Mouse (Mus musculus) mouse trophoblast stem cell (cell line): ENCODE measurements around the gene Ahdc1.

Source experiments
- in situ Hi-C, 2 experiments: fragments of 300-500 bp; cut with MseI, MboI; formaldehyde crosslinking; loops; 2 replicates in 1 of 2; 3 replicates in 1 of 2; pipeline ENCODE4 v1.15.1; 2025

Gene Ahdc1

GRCm38 (mm10) chr4:133016677-133017415 is 5.8 kb downstream of the Ahdc1 start:
- in situ Hi-C loops, result no loop called here

- in situ Hi-C loops, result no loop called here
These were observed 6.7 kb downstream of the Ahdc1 start for GRCm38 (mm10) chr4:133017597-133018262.

- in situ Hi-C loops, result no loop called here
These were observed 7.3 kb downstream of the Ahdc1 start for GRCm38 (mm10) chr4:133018263-133018798.

- in situ Hi-C loops, result no loop called here
These were observed 9.7 kb downstream of the Ahdc1 start for GRCm38 (mm10) chr4:133020721-133021120.

GRCm38 (mm10) chr4:133021181-133021671 is 10.2 kb downstream of the Ahdc1 start:
- in situ Hi-C loops, result no loop called here

GRCm38 (mm10) chr4:133022217-133022616 is 11.2 kb downstream of the Ahdc1 start:
- in situ Hi-C loops, result no loop called here

GRCm38 (mm10) chr4:133022954-133023635 is 12.0 kb downstream of the Ahdc1 start:
- in situ Hi-C loops, result no loop called here

- in situ Hi-C loops, result no loop called here
These were observed 12.6 kb downstream of the Ahdc1 start for GRCm38 (mm10) chr4:133023636-133024035.

- in situ Hi-C loops, result no loop called here
These were observed 13.3 kb downstream of the Ahdc1 start for GRCm38 (mm10) chr4:133024404-133024803.

- in situ Hi-C loops, result no loop called here
These were observed 14.1 kb downstream of the Ahdc1 start for GRCm38 (mm10) chr4:133024969-133025685.

GRCm38 (mm10) chr4:133026272-133026671 is 15.2 kb downstream of the Ahdc1 start:
- in situ Hi-C loops, result no loop called here

GRCm38 (mm10) chr4:133026826-133027375 is 15.8 kb downstream of the Ahdc1 start:
- in situ Hi-C loops, result no loop called here

- in situ Hi-C loops, result no loop called here
These were observed 16.7 kb downstream of the Ahdc1 start for GRCm38 (mm10) chr4:133027721-133028120.

GRCm38 (mm10) chr4:133028193-133028592 is 17.1 kb downstream of the Ahdc1 start:
- in situ Hi-C loops, result no loop called here

- in situ Hi-C loops, result no loop called here
These were observed 17.8 kb downstream of the Ahdc1 start for GRCm38 (mm10) chr4:133028875-133029274.

- in situ Hi-C loops, result no loop called here
These were observed 21.5 kb downstream of the Ahdc1 start for GRCm38 (mm10) chr4:133032410-133033095.

GRCm38 (mm10) chr4:133034478-133034877 is 23.4 kb downstream of the Ahdc1 start:
- in situ Hi-C loops, result no loop called here

- in situ Hi-C loops, result no loop called here
These were observed 24.4 kb downstream of the Ahdc1 start for GRCm38 (mm10) chr4:133035446-133035845.

- in situ Hi-C loops, result no loop called here
These were observed 24.9 kb downstream of the Ahdc1 start for GRCm38 (mm10) chr4:133035946-133036345.

GRCm38 (mm10) chr4:133037293-133037692 is 26.2 kb downstream of the Ahdc1 start:
- in situ Hi-C loops, result no loop called here

GRCm38 (mm10) chr4:133037798-133038197 is 26.7 kb downstream of the Ahdc1 start:
- in situ Hi-C loops, result no loop called here
